Mouse (Mus musculus) heart, embryonic 16.5 days (tissue): ENCODE data around the gene Atp5g2. TPM values are rescaled to one million over a fixed set of nuclear protein-coding genes. Genes with fewer than 3 reads are reported as not detected.
A peak's percentile ranks its signal among the peaks of the same experiment; 100 is the strongest.
"Not testable (repeated sequence)": the region's sequence is repeated elsewhere in the genome, so short reads cannot be mapped to it uniquely, and the experiment has no call there.

Experiments
- ATAC-seq: fragments of 200-750 bp; cut with Nextera tagmentation; replicated peaks from 2 replicates; pipeline ENCODE4 v1.8.0; 2017; ENCODE audit warnings: moderate number of reproducible peaks; ENCODE audit not compliant: insufficient read depth, low FRiP score; ENCODE audit errors: extremely low read depth
- H3K27ac ChIP-seq: fragments of 300-500 bp; sonication (generic); 2 replicates; pipeline ENCODE4 v1.5.1; 2014; ENCODE audit warnings: mild to moderate bottlenecking, low read length, control low read depth, moderate library complexity
- H3K27me3 ChIP-seq: fragments of 300-500 bp; sonication (generic); 2 replicates; pipeline ENCODE4 v1.6.1; 2014; ENCODE audit warnings: low read length, mixed read lengths; ENCODE audit not compliant: control insufficient read depth, insufficient read depth
- H3K36me3 ChIP-seq: fragments of 300-500 bp; sonication (generic); 2 replicates; pipeline ENCODE4 v1.6.1; 2014; ENCODE audit not compliant: control insufficient read depth, insufficient read depth
- H3K4me1 ChIP-seq: fragments of 300-500 bp; sonication (generic); 2 replicates; pipeline ENCODE4 v1.6.1; 2014; ENCODE audit warnings: low read length, mixed read lengths; ENCODE audit not compliant: control insufficient read depth, insufficient read depth
- H3K4me2 ChIP-seq: fragments of 300-500 bp; sonication (generic); 2 replicates; pipeline ENCODE4 v1.6.1; 2014; ENCODE audit warnings: low read depth, mild to moderate bottlenecking, control low read depth, low read length
- H3K4me3 ChIP-seq: fragments of 300-500 bp; sonication (generic); 2 replicates; pipeline ENCODE4 v1.5.1; 2014; ENCODE audit warnings: mild to moderate bottlenecking, control low read depth, low read length
- H3K9ac ChIP-seq: fragments of 300-500 bp; sonication (generic); 2 replicates; pipeline ENCODE4 v1.6.1; 2014; ENCODE audit warnings: low read length, control low read depth
- H3K9me3 ChIP-seq: fragments of 300-500 bp; sonication (generic); replicated peaks from 2 replicates; pipeline ENCODE4 v1.6.1; 2016; ENCODE audit warnings: low read length; ENCODE audit not compliant: control insufficient read depth
- WGBS: fragments of 180-500 bp; shearing (Covaris S2); extraction: QIAGEN DNeasy Blood & Tissue Kit; methylation state at CpG from one replicate; pipeline ENCODE4 v1.1.7; 2014; 5-methylcytosine and 5-hydroxymethylcytosine counted together
- polyA plus RNA-seq: library from polyadenylated mRNA; unstranded; fragments of >200 nt; fragmentation: Nextera tagmentation; extraction: Ambion mirVana; gene quantifications from 2 replicates; pipeline ENCODE4 v1.2.1, GENCODE M21; 2015

Gene Atp5g2
- polyA plus RNA-seq, 1 experiment from 2014 or later = 66.0 TPM

GRCm38 (mm10) chr15:102671721-102672214 lies 384 bp downstream of the Atp5g2 start:
- 2% methylated on average over 32 of the region's 34 CpGs for WGBS

DNA sequence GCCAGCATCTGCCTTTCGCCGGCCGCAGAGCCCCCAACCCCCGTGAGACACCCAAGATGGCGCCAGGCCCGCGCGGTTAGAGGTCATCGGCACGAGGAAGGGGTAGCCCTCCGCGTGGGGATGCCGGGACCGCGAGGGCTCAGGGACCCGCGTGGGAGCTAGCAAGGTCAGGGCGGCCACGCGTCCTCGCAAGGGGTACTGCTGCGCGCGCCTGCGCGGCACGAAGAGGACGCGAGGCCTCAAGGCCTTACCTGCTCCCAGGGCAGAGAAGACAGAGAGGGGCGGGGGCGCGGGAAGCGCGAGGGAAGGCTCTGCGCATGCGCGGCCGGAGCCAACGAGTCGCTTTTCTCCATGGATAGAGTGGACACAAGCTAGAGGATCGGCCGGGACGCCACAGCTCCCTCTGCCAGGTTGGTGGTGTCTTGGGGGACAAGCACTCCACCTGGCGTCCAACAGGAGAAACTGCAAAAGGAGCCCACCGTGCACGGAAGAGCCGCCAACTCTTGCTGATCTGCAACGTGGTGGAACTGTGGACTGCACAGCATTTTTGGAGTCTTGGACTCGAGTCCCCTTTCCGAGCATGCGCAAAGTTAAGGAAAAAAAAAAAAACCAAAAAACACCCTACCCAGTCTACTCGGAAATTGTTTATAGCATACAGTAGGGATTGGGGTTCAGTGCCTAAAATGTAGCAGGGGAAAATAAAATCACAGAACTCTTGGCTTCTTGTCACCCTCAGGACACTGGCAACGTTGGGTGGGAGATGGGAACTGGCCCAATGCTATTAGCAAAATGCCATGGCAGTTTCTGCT lies 1.2 kb downstream of the Atp5g2 start:
- under 1% methylated on average over 53 of the region's 53 CpGs for WGBS
- Histone ChIP-seq H3K9ac (peak overlapping the region; percentile 98), H3K4me3 (peak overlapping the region; percentile 83), H3K4me1 (peaks cover 30% of the 10 kb centered on the region), H3K27ac (peak overlapping the region; percentile 100), H3K36me3 (peaks cover 17% of the 10 kb centered on the region), H3K4me2 (peak overlapping the region; percentile 95), H3K9me3 (no peaks in the 10 kb centered on the region), H3K27me3 (no peaks in the 10 kb centered on the region)
- peak; percentile 90 for ATAC-seq

More at GRCm38 (mm10) chr15:102671721-102672214, 384 bp downstream of the Atp5g2 start:
- Histone ChIP-seq H3K9me3 (no peaks in the 10 kb centered on the region), H3K4me1 (peaks cover 30% of the 10 kb centered on the region), H3K27me3 (no peaks in the 10 kb centered on the region), H3K4me3 (peak overlapping the region; percentile 68), H3K9ac (peak overlapping the region; percentile 95), H3K27ac (peak overlapping the region; percentile 100), H3K36me3 (peaks cover 10% of the 10 kb centered on the region), H3K4me2 (peak overlapping the region; percentile 95)
- ATAC-seq = peak; percentile 69

- H3K9ac ChIP-seq = peak overlapping the region; percentile 98
- peaks cover 30% of the 10 kb centered on the region for H3K4me1 ChIP-seq
- no peaks in the 10 kb centered on the region for H3K27me3 ChIP-seq
- peaks cover 19% of the 10 kb centered on the region for H3K36me3 ChIP-seq
- peak overlapping the region; percentile 83 for H3K4me3 ChIP-seq
- peak overlapping the region; percentile 94 for H3K27ac ChIP-seq
- no peak for ATAC-seq
- 11% methylated on average over 6 of the region's 6 CpGs for WGBS
- no peaks in the 10 kb centered on the region for H3K9me3 ChIP-seq
- peak overlapping the region; percentile 95 for H3K4me2 ChIP-seq
Measured at GRCm38 (mm10) chr15:102670281-102670680, 1.9 kb downstream of the Atp5g2 start.

DNA sequence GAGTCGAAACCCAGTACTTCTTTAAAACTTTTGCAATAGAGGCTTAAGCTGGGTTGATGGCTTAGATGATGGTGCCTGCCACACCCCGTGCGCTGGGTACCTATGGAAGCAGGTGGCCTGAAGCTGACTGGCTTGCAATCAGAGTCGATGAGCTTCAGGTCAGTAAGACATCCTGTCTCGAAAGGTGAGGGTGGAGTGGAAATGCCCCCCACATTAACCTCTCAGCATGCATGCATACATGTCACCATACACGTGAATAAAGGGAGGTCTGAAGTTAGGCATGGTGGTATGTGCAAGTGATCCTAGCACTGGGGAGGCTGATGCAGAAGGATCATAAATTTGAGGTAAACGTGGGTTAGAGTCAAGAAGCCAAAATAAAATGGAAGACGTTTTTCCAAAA lies 2.6 kb downstream of the Atp5g2 start:
- Histone ChIP-seq H3K27me3 (no peaks in the 10 kb centered on the region), H3K27ac (no peak overlapping the region), H3K4me1 (peaks cover 30% of the 10 kb centered on the region), H3K9me3 (no peaks in the 10 kb centered on the region), H3K4me3 (peak overlapping the region; percentile 83; the same call in 1 of the 2 replicates), H3K36me3 (peaks cover 26% of the 10 kb centered on the region), H3K9ac (peak overlapping the region; percentile 48; the same call in 1 of the 2 replicates), H3K4me2 (peak overlapping the region; percentile 95)
- no peak for ATAC-seq
- 85% methylated on average over 8 of the region's 8 CpGs for WGBS

GRCm38 (mm10) chr15:102665494-102665893 lies 6.7 kb downstream of the Atp5g2 start:
- Histone ChIP-seq H3K9ac (no peak overlapping the region), H3K4me3 (no peak overlapping the region), H3K36me3 (peaks cover 56% of the 10 kb centered on the region), H3K4me2 (no peak overlapping the region), H3K4me1 (peaks cover 15% of the 10 kb centered on the region), H3K9me3 (no peaks in the 10 kb centered on the region), H3K27ac (no peak overlapping the region), H3K27me3 (no peaks in the 10 kb centered on the region)
- 38% methylated on average over 4 of the region's 4 CpGs for WGBS
- peak; percentile 20; the same call in 1 of the 2 replicates for ATAC-seq

DNA sequence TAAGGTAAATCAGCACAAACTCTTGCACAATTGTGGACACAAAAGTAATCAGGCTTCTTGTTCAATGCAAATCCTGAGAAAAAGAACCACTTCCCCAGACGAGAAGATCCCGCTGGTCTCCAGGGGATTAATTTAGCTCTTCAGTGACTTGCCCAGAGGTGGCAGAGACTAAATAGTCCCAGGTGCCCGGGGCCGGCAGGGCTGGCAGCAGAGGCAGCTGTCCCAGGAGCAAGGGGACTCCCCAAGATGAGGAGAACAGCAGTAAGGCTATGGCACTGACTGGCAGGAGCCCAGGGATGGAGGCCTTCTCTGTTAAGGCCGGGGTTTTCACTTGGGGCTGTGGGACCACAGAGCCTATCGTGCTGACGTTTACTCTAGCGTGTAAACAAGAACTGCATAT lies 8.3 kb downstream of the Atp5g2 start:
- Histone ChIP-seq H3K27ac (no peak overlapping the region), H3K4me3 (no peak overlapping the region), H3K4me1 (peaks cover 8% of the 10 kb centered on the region), H3K27me3 (no peaks in the 10 kb centered on the region), H3K9ac (no peak overlapping the region), H3K9me3 (no peaks in the 10 kb centered on the region), H3K36me3 (peaks cover 56% of the 10 kb centered on the region), H3K4me2 (no peak overlapping the region)
- ATAC-seq = no peak
- WGBS = 88% methylated on average over 8 of the region's 8 CpGs

- H3K27ac ChIP-seq, H3K9ac ChIP-seq, H3K27me3 ChIP-seq, H3K4me3 ChIP-seq, ATAC-seq, H3K9me3 ChIP-seq, H3K4me2 ChIP-seq: not testable (repeated sequence)
- peaks cover 50% of the 10 kb centered on the region for H3K36me3 ChIP-seq
- no CpG with 5 or more reads among the region's 2 CpGs for WGBS
- peaks cover 16% of the 10 kb centered on the region for H3K4me1 ChIP-seq
Measured at GRCm38 (mm10) chr15:102662601-102663000, 9.6 kb downstream of the Atp5g2 start.

- 20% methylated on average over 3 of the region's 3 CpGs for WGBS
- H3K27ac ChIP-seq = peak overlapping the region; percentile 91
- no peaks in the 10 kb centered on the region for H3K27me3 ChIP-seq
- H3K4me2 ChIP-seq = no peak overlapping the region; the same call in 1 of the 2 replicates
- H3K9me3 ChIP-seq = no peaks in the 10 kb centered on the region
- peaks cover 29% of the 10 kb centered on the region for H3K4me1 ChIP-seq
- H3K4me3 ChIP-seq = no peak overlapping the region
- H3K36me3 ChIP-seq = peaks cover 14% of the 10 kb centered on the region
- H3K9ac ChIP-seq = no peak overlapping the region
- ATAC-seq = peak; percentile 47; the same call in 1 of the 2 replicates
Measured at GRCm38 (mm10) chr15:102657926-102658381, 14.2 kb downstream of the Atp5g2 start.

- H3K9ac ChIP-seq = no peak overlapping the region; the same call in 1 of the 2 replicates
- H3K4me2 ChIP-seq = peak overlapping the region; percentile 26; the same call in 1 of the 2 replicates
- WGBS = 31% methylated on average over 4 of the region's 4 CpGs
- peak; percentile 84 for ATAC-seq
- H3K4me3 ChIP-seq = no peak overlapping the region
- H3K27me3 ChIP-seq = no peaks in the 10 kb centered on the region
- peaks cover 29% of the 10 kb centered on the region for H3K4me1 ChIP-seq
- peaks cover 3% of the 10 kb centered on the region; the same call in 1 of the 2 replicates for H3K36me3 ChIP-seq
- H3K9me3 ChIP-seq = no peaks in the 10 kb centered on the region
- peak overlapping the region; percentile 91 for H3K27ac ChIP-seq
Measured at GRCm38 (mm10) chr15:102656658-102657057, 15.5 kb downstream of the Atp5g2 start.
